Mouse (Mus musculus) neural tube, embryonic 15.5 days (tissue): ENCODE data around the gene Pisd. TPM values are rescaled to one million over a fixed set of nuclear protein-coding genes. Genes with fewer than 3 reads are reported as not detected.
A peak's percentile ranks its signal among the peaks of the same experiment; 100 is the strongest.
"Not testable (repeated sequence)": the region's sequence is repeated elsewhere in the genome, so short reads cannot be mapped to it uniquely, and the experiment has no call there.

Experiments used
- ATAC-seq: fragments of 200-750 bp; cut with Nextera tagmentation; 2 replicates; pipeline ENCODE4 v1.8.0; 2017; ENCODE audit warnings: mild to moderate bottlenecking, moderate TSS enrichment, moderate library complexity; ENCODE audit not compliant: low FRiP score
- H3K27ac ChIP-seq: fragments of 300-500 bp; sonication (generic); replicated peaks from 2 replicates; pipeline ENCODE4 v1.5.1; 2015; ENCODE audit warnings: mild to moderate bottlenecking, inconsistent platforms
- H3K27me3 ChIP-seq: fragments of 300-500 bp; sonication (generic); replicated peaks from 2 replicates; pipeline ENCODE4 v1.6.1; 2015; ENCODE audit warnings: inconsistent platforms
- H3K36me3 ChIP-seq: fragments of 300-500 bp; sonication (generic); 2 replicates; pipeline ENCODE4 v1.6.1; 2015; ENCODE audit warnings: inconsistent platforms
- H3K4me1 ChIP-seq: fragments of 300-500 bp; sonication (generic); 2 replicates; pipeline ENCODE4 v1.6.1; 2015; ENCODE audit warnings: inconsistent platforms
- H3K4me2 ChIP-seq: fragments of 300-500 bp; sonication (generic); 2 replicates; pipeline ENCODE4 v1.6.1; 2015; ENCODE audit warnings: inconsistent platforms, mild to moderate bottlenecking, moderate library complexity
- H3K4me3 ChIP-seq: fragments of 300-500 bp; sonication (generic); replicated peaks from 2 replicates; pipeline ENCODE4 v1.5.1; 2015; ENCODE audit warnings: mild to moderate bottlenecking, inconsistent platforms
- H3K9ac ChIP-seq: fragments of 300-500 bp; sonication (generic); replicated peaks from 2 replicates; pipeline ENCODE4 v1.6.1; 2015; ENCODE audit warnings: mild to moderate bottlenecking, inconsistent platforms
- H3K9me3 ChIP-seq: fragments of 300-500 bp; sonication (generic); replicated peaks from 2 replicates; pipeline ENCODE4 v1.6.1; 2016; ENCODE audit warnings: inconsistent platforms
- WGBS: fragments of 180-500 bp; shearing (Covaris S2); methylation state at CpG from one replicate; pipeline ENCODE4 v1.1.7; 2015; ENCODE audit warnings: mixed read lengths; 5-methylcytosine and 5-hydroxymethylcytosine counted together
- polyA plus RNA-seq: library from polyadenylated mRNA; unstranded; fragments of >200 nt; fragmentation: Nextera tagmentation; extraction: Ambion mirVana; gene quantifications from 2 replicates; pipeline ENCODE4 v1.2.1, GENCODE M21; 2015

Gene Pisd
- polyA plus RNA-seq, 1 experiment from 2014 or later = 92.2 TPM

DNA sequence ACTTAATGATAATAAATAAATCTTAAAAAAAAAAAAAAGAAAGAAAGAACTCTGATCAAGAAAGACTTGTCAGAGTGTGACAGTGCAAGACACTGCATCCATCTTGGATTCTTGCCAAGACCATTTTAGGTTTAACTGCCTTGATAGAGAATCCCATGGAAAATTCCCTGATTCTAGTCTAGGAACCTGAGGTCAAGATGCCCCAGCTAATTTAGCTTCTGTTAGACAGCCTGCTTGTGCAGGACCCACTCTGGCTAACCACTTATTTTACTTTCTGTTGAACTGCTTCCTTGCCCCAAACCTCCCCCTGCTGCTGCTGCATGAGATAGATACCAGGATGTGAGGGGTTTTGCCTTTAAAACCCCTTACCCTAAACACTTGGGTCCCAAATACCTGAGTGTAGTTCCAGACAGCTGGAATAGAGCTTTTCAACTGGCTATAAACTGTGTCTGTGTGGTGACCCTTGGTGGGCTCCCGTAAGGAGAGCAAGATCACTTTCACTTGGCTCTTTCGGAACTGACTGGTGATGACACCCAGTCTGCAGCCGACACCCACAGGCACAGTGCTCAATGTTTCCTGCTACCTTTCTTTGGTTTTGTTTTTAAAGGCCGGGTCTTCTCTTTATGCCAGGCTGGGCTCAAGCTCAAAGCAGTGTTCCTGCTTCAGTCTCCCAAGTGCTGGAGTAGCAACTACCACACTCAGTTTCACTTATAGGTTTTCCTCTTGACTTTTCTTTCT lies 17.6 kb downstream of the Pisd start:
- H3K9me3 ChIP-seq = no peaks in the 10 kb centered on the region
- peaks cover 37% of the 10 kb centered on the region for H3K36me3 ChIP-seq
- ATAC-seq = no peak
- H3K4me2 ChIP-seq = no peak overlapping the region
- no peak overlapping the region for H3K4me3 ChIP-seq
- no peak overlapping the region; the same call in 1 of the 2 replicates for H3K27ac ChIP-seq
- H3K9ac ChIP-seq = no peak overlapping the region
- no peaks in the 10 kb centered on the region for H3K27me3 ChIP-seq
- no peaks in the 10 kb centered on the region for H3K4me1 ChIP-seq
- 88% methylated on average over 4 of the region's 4 CpGs for WGBS

DNA sequence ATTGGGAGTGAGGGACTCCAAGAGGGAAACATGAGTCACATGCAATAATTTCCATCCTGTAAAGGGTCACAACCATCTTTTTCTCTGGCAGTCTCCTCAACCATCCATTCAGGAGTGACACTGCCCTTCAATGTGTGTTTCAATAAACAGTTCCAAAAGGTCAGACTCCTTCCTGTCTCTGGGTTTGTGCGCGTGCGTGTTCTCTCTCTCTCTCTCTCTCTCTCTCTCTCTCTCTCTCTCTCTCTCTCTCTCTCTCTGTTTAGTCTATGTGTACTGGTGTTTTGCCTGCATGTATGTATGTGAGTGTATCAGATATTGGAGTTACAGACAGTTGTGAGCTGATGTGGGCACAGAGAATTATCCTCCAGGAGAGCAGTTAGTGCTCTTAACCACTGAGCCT lies 18.4 kb downstream of the Pisd start:
- Histone ChIP-seq H3K9me3 (no peaks in the 10 kb centered on the region), H3K4me3 (no peak overlapping the region), H3K27me3 (no peaks in the 10 kb centered on the region), H3K9ac (no peak overlapping the region), H3K4me2 (no peak overlapping the region), H3K4me1 (no peaks in the 10 kb centered on the region), H3K36me3 (peaks cover 38% of the 10 kb centered on the region), H3K27ac (no peak overlapping the region)
- WGBS = 85% methylated on average over 3 of the region's 3 CpGs
- no peak for ATAC-seq

- H3K4me3 ChIP-seq = no peak overlapping the region
- H3K4me2 ChIP-seq = no peak overlapping the region
- peaks cover 38% of the 10 kb centered on the region for H3K36me3 ChIP-seq
- no peaks in the 10 kb centered on the region for H3K27me3 ChIP-seq
- no peak overlapping the region for H3K9ac ChIP-seq
- no peaks in the 10 kb centered on the region for H3K4me1 ChIP-seq
- ATAC-seq = no peak
- no peaks in the 10 kb centered on the region for H3K9me3 ChIP-seq
- no peak overlapping the region for H3K27ac ChIP-seq
- WGBS = 92% methylated on average over 5 of the region's 5 CpGs
Observed at GRCm38 (mm10) chr5:32761566-32762140, 23.8 kb downstream of the Pisd start.

DNA sequence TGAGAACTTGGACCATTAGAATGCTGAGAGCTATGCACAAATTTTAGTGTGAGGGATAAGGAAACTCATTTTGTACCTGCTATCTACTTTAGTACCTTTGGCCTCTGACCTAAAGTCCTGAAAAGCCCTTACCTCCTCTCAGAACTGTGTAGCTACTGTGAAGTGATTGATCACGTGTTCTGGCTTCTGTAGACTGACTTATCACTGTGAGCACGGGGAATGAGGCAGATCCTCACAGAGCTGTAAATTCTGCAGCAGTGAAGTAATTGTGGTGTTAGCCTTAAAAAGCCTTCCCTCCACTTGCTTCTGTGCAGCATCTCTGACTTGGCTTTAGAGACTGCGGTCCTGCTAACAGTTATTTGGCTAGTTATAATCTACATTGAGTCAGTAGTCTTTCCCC lies 24.7 kb downstream of the Pisd start:
- Histone ChIP-seq H3K9ac (no peak overlapping the region), H3K9me3 (no peaks in the 10 kb centered on the region), H3K36me3 (peaks cover 38% of the 10 kb centered on the region), H3K4me2 (no peak overlapping the region), H3K27ac (no peak overlapping the region), H3K27me3 (no peaks in the 10 kb centered on the region), H3K4me3 (no peak overlapping the region), H3K4me1 (no peaks in the 10 kb centered on the region)
- WGBS = 78% methylated on average over 3 of the region's 3 CpGs
- ATAC-seq = no peak

GRCm38 (mm10) chr5:32760352-32760751 lies 25.1 kb downstream of the Pisd start:
- H3K4me3 ChIP-seq, H3K9me3 ChIP-seq, H3K9ac ChIP-seq, H3K27me3 ChIP-seq, H3K4me1 ChIP-seq, H3K27ac ChIP-seq, H3K4me2 ChIP-seq, ATAC-seq: not testable (repeated sequence)
- peaks cover 38% of the 10 kb centered on the region for H3K36me3 ChIP-seq
- WGBS = 96% methylated on average over 18 of the region's 18 CpGs

GRCm38 (mm10) chr5:32759662-32760061 lies 25.8 kb downstream of the Pisd start:
- H3K9ac ChIP-seq = no peak overlapping the region
- H3K4me3 ChIP-seq = no peak overlapping the region
- no peaks in the 10 kb centered on the region for H3K9me3 ChIP-seq
- H3K27ac ChIP-seq = no peak overlapping the region
- no peaks in the 10 kb centered on the region for H3K27me3 ChIP-seq
- no peak for ATAC-seq
- 75% methylated on average over 2 of the region's 2 CpGs for WGBS
- peaks cover 35% of the 10 kb centered on the region for H3K36me3 ChIP-seq
- no peaks in the 10 kb centered on the region for H3K4me1 ChIP-seq
- no peak overlapping the region for H3K4me2 ChIP-seq

- no peak for ATAC-seq
- H3K27ac ChIP-seq = no peak overlapping the region
- H3K36me3 ChIP-seq = peaks cover 8% of the 10 kb centered on the region
- no peaks in the 10 kb centered on the region for H3K4me1 ChIP-seq
- H3K9ac ChIP-seq = no peak overlapping the region
- no peak overlapping the region for H3K4me2 ChIP-seq
- no peaks in the 10 kb centered on the region for H3K27me3 ChIP-seq
- H3K4me3 ChIP-seq = no peak overlapping the region
- H3K9me3 ChIP-seq = no peaks in the 10 kb centered on the region
- WGBS = 93% methylated on average over 8 of the region's 8 CpGs
Observed at GRCm38 (mm10) chr5:32756141-32756540, 29.3 kb downstream of the Pisd start.

- no peak for ATAC-seq
- Histone ChIP-seq H3K36me3 (no peaks in the 10 kb centered on the region), H3K4me2 (no peak overlapping the region), H3K4me1 (peaks cover 6% of the 10 kb centered on the region; the same call in 1 of the 2 replicates), H3K4me3 (no peak overlapping the region), H3K9ac (no peak overlapping the region), H3K27me3 (no peaks in the 10 kb centered on the region), H3K27ac (no peak overlapping the region), H3K9me3 (no peaks in the 10 kb centered on the region)
- WGBS = 64% methylated on average over 2 of the region's 2 CpGs
Observed at GRCm38 (mm10) chr5:32751736-32752135, 33.7 kb downstream of the Pisd start.

DNA sequence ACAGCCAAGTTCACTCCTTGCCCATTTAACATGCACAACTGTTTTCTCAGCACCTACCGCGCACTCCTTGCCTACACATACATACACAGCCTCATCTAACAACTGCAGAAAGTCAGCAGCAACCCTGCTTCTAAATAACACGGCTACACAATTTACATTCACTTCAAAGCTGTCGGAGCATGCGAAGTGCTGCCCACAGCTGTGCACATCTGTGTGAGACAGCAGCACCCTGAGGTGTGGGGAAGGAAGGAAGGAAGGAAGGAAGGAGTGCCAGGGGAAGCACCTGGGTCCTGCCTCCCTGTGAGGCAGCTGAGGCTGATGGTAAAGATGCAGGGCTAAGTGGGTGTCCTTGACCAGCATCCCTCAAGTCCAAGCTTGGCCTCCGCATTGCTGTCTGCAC lies 36.5 kb downstream of the Pisd start:
- no peaks in the 10 kb centered on the region for H3K9me3 ChIP-seq
- peaks cover 6% of the 10 kb centered on the region; the same call in 1 of the 2 replicates for H3K4me1 ChIP-seq
- H3K27me3 ChIP-seq = no peaks in the 10 kb centered on the region
- no peak overlapping the region for H3K9ac ChIP-seq
- no peak overlapping the region for H3K27ac ChIP-seq
- H3K4me2 ChIP-seq = no peak overlapping the region
- no peak for ATAC-seq
- no peak overlapping the region for H3K4me3 ChIP-seq
- no peaks in the 10 kb centered on the region for H3K36me3 ChIP-seq
- whole genome bisulfite sequencing = 95% methylated on average over 6 of the region's 6 CpGs

DNA sequence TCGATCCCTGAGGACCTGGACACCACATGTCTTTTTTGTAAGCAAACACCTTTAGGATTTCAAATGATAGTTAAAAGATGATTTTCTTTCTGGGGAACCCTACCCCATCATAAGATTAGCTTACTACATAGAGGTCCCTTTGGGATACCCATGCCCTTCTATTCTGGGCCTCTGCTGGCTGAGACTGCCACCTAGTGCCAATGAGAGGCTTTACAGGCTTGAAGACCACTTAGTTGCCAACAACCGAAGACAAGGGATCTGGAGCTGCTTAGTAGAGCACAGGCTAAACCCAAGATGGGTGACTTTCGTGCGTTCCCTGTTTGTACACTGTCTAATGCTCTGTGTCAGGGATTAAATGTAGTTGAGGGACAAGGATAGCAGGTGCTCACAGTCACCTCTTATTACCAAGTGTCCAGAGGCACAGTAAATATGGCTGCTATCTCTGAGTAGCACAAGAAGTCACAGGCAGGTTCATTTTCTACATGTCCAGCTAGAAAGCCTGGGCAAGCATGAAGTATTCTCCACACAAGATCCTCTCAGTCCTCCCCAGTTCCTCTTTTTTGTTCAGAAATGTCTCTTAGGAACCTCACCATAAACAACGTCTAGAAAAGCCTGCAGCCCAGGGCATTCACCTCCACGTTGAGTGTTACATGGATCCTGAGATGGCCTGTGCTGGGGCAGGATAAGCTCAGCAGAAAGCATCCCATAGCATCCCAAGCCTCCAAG lies 37.6 kb downstream of the Pisd start:
- H3K9ac ChIP-seq = no peak overlapping the region
- ATAC-seq = peak; percentile 19; the same call in 1 of the 2 replicates
- WGBS = 65% methylated on average over 6 of the region's 6 CpGs

DNA sequence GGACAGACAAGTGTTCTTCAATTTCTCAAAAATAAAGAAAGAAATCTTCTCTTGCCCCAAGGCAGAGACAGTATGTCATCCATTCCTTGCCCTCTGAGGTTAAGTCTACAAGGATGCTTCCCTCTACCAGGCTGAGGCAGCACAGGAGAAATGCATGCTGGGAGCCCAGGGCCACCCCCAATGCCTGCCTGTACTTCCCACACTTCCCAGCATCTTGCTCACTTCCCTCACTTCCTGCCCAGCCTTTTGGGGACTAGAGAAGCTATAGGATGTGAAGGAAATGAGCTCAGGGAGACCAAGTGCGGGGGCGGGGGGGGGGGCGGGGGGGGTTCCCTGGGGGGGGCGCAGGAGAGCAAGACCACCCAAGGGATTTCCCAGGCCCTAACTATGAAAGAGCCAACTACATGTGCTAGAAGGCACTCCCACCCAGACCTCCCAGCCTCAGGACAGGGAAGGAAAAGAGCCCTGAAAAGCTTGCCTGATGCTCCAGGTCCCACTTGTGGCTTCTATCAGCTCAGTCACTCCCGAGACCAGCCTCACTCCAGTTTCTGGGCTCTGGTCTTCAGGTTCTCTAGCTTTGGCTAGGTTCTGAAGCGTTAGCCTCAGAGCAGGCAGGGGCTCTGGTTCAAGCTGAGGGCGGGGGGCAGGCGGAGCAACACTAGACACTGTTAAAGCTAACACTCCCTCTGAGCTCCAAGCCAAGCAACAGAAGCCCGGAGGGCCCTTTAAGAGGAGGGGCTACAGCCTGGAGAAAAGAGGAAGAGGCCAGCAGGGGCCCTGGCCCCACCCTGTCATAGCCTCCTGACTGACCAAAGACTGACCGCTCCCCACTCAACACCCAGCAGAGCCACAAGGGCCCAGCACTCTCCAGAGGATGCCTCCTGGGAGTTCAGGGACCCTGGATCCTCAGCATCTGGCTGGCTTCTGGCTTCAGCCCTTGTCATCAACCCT lies 39.5 kb downstream of the Pisd start:
- H3K27me3 ChIP-seq = no peaks in the 10 kb centered on the region
- H3K9me3 ChIP-seq = no peaks in the 10 kb centered on the region
- H3K27ac ChIP-seq = peak overlapping the region; percentile 66
- ATAC-seq = peak; percentile 41; the same call in 1 of the 2 replicates
- 10% methylated on average over 10 of the region's 10 CpGs for WGBS
- peak overlapping the region; percentile 27 for H3K4me3 ChIP-seq
- H3K4me2 ChIP-seq = peak overlapping the region; percentile 43
- H3K36me3 ChIP-seq = no peaks in the 10 kb centered on the region
- peaks cover 15% of the 10 kb centered on the region for H3K4me1 ChIP-seq
- H3K9ac ChIP-seq = 0 out of 2 replicates have a peak overlapping the region, but pooled peaks have one; percentile 6

More for the DNA sequence above, 37.6 kb downstream of the Pisd start:
- H3K4me2 ChIP-seq = no peak overlapping the region
- no peak overlapping the region for H3K4me3 ChIP-seq
- H3K4me1 ChIP-seq = peaks cover 7% of the 10 kb centered on the region
- H3K36me3 ChIP-seq = no peaks in the 10 kb centered on the region
- H3K9me3 ChIP-seq = no peaks in the 10 kb centered on the region
- H3K27me3 ChIP-seq = no peaks in the 10 kb centered on the region
- H3K27ac ChIP-seq = no peak overlapping the region
